Mouse (Mus musculus): ENCODE data around the gene Col23a1. TPM values are rescaled to one million over a fixed set of nuclear protein-coding genes. Genes with fewer than 3 reads are reported as not detected.

The Col23a1 gene
- polyA plus RNA-seq, 1 experiment from 2014 or later, result 17.5 TPM

- WGBS, result 50% methylated on average over 12 of the region's 12 CpGs
- H3K4me3 ChIP-seq (ENCODE audit: low read depth, low read length), result no peak overlapping the region
- H3K4me2 ChIP-seq (ENCODE audit: low read depth, low read length), result no peak overlapping the region
- H3K36me3 ChIP-seq (replicated peaks; ENCODE audit: control insufficient read depth, insufficient read depth, low read depth, low read length), result no peaks in the 10 kb centered on the region
- no peaks in the 10 kb centered on the region for H3K9me3 ChIP-seq (replicated peaks; ENCODE audit: control insufficient read depth, low read length)
- H3K27ac ChIP-seq (replicated peaks; ENCODE audit: low read depth, low read length), result no peak overlapping the region
- ATAC-seq (replicated peaks; ENCODE audit: insufficient number of reproducible peaks, low FRiP score, low TSS enrichment, low read depth) (0 out of 2 replicates have a peak, but pooled peaks have one; percentile 48), DNase-seq (ENCODE audit: low spot score) (peak; percentile 55)
- H3K9ac ChIP-seq (replicated peaks; ENCODE audit: low read length), result no peak overlapping the region
- no peaks in the 10 kb centered on the region for H3K27me3 ChIP-seq (ENCODE audit: control insufficient read depth, insufficient read depth, low read length)
- H3K4me1 ChIP-seq (ENCODE audit: control insufficient read depth, insufficient read depth, low read length), result no peaks in the 10 kb centered on the region; the same call in 1 of the 2 replicates
Measured at GRCm38 (mm10) chr11:51410771-51411170, 121.1 kb downstream of the Col23a1 start.

DNA sequence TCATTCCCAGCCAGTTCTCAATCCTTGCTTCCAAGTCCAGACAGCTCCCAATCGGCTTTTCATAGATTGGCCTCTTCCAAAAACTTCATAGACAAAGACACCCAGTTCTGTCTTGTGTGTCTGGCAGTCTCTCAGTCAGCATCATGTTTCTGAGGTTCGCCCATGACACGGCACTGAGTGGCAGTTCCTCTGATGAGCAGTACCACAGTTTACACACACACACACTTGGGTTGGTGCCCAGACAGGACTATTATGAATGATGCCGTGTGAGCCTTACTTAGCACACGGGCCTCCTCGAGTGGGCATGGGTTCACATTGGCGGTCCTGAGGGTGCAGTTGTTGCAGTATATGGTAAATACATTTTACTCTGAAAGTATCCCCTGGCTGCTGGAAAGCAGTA lies 124.8 kb downstream of the Col23a1 start:
- Histone ChIP-seq H3K9ac (replicated peaks; ENCODE audit: low read length) (no peak overlapping the region), H3K4me1 (ENCODE audit: control insufficient read depth, insufficient read depth, low read length) (no peaks in the 10 kb centered on the region), H3K27ac (replicated peaks; ENCODE audit: low read depth, low read length) (no peak overlapping the region), H3K9me3 (replicated peaks; ENCODE audit: control insufficient read depth, low read length) (no peaks in the 10 kb centered on the region), H3K4me3 (ENCODE audit: low read depth, low read length) (no peak overlapping the region), H3K27me3 (ENCODE audit: control insufficient read depth, insufficient read depth, low read length) (no peaks in the 10 kb centered on the region), H3K36me3 (replicated peaks; ENCODE audit: control insufficient read depth, insufficient read depth, low read depth, low read length) (no peaks in the 10 kb centered on the region), H3K4me2 (ENCODE audit: low read depth, low read length) (no peak overlapping the region)
- no peak for DNase-seq (ENCODE audit: low spot score)
- ATAC-seq (replicated peaks; ENCODE audit: insufficient number of reproducible peaks, low FRiP score, low TSS enrichment, low read depth), result no peak
- WGBS, result 89% methylated on average over 7 of the region's 7 CpGs

DNA sequence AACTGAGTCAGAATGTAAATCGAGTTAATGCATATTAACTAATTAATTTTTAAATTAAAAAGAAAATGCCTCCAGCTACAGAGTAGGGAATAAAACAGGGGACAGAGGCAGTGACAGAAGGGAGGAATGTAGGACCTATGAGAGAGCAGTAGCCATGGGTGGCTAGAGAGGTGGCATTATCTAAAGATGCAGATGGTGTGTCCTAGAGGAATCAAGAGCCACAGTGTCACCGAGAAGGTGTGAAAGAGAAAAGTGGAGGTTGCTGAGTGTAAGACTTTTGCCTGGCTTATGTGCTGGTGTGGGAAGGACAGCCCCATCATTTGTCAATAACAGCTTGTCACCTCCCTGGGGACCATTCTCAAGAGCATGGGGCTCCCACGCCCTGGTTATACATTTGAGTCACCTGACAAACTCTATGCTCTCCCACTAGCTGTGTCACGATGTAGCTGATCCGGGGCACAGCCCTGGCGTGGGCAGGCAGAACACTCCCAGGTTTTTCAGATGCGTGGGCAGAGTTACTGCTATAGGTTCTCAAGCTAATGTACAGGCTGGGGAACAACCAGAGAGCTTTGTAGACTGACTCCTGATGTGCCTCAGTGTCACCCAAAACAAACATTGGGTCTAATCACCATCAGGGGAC lies 125.4 kb downstream of the Col23a1 start:
- Histone ChIP-seq H3K4me1 (ENCODE audit: control insufficient read depth, insufficient read depth, low read length) (no peaks in the 10 kb centered on the region), H3K9me3 (replicated peaks; ENCODE audit: control insufficient read depth, low read length) (no peaks in the 10 kb centered on the region), H3K27ac (replicated peaks; ENCODE audit: low read depth, low read length) (no peak overlapping the region), H3K4me2 (ENCODE audit: low read depth, low read length) (no peak overlapping the region), H3K36me3 (replicated peaks; ENCODE audit: control insufficient read depth, insufficient read depth, low read depth, low read length) (no peaks in the 10 kb centered on the region), H3K4me3 (ENCODE audit: low read depth, low read length) (no peak overlapping the region), H3K9ac (replicated peaks; ENCODE audit: low read length) (no peak overlapping the region), H3K27me3 (ENCODE audit: control insufficient read depth, insufficient read depth, low read length) (no peaks in the 10 kb centered on the region)
- ATAC-seq (replicated peaks; ENCODE audit: insufficient number of reproducible peaks, low FRiP score, low TSS enrichment, low read depth) (no peak), DNase-seq (ENCODE audit: low spot score) (no peak)
- WGBS, result 84% methylated on average over 7 of the region's 7 CpGs

- Histone ChIP-seq H3K9me3 (replicated peaks; ENCODE audit: control insufficient read depth, low read length) (no peaks in the 10 kb centered on the region), H3K27me3 (ENCODE audit: control insufficient read depth, insufficient read depth, low read length) (no peaks in the 10 kb centered on the region), H3K4me1 (ENCODE audit: control insufficient read depth, insufficient read depth, low read length) (no peaks in the 10 kb centered on the region), H3K36me3 (replicated peaks; ENCODE audit: control insufficient read depth, insufficient read depth, low read depth, low read length) (no peaks in the 10 kb centered on the region), H3K4me3 (ENCODE audit: low read depth, low read length) (no peak overlapping the region), H3K9ac (replicated peaks; ENCODE audit: low read length) (no peak overlapping the region), H3K27ac (replicated peaks; ENCODE audit: low read depth, low read length) (no peak overlapping the region), H3K4me2 (ENCODE audit: low read depth, low read length) (no peak overlapping the region)
- no peak for DNase-seq (ENCODE audit: low spot score)
- WGBS, result 16% methylated on average over 3 of the region's 3 CpGs
- no peak for ATAC-seq (replicated peaks; ENCODE audit: insufficient number of reproducible peaks, low FRiP score, low TSS enrichment, low read depth)
Measured at GRCm38 (mm10) chr11:51418807-51419206, 129.1 kb downstream of the Col23a1 start.

GRCm38 (mm10) chr11:51421878-51422277 lies 132.2 kb downstream of the Col23a1 start:
- DNase-seq (ENCODE audit: low spot score), result no peak
- no peaks in the 10 kb centered on the region for H3K36me3 ChIP-seq (replicated peaks; ENCODE audit: control insufficient read depth, insufficient read depth, low read depth, low read length)
- no peak overlapping the region for H3K27ac ChIP-seq (replicated peaks; ENCODE audit: low read depth, low read length)
- no peak overlapping the region for H3K4me2 ChIP-seq (ENCODE audit: low read depth, low read length)
- no peaks in the 10 kb centered on the region; the same call in 1 of the 2 replicates for H3K4me1 ChIP-seq (ENCODE audit: control insufficient read depth, insufficient read depth, low read length)
- H3K4me3 ChIP-seq (ENCODE audit: low read depth, low read length), result no peak overlapping the region
- ATAC-seq (replicated peaks; ENCODE audit: insufficient number of reproducible peaks, low FRiP score, low TSS enrichment, low read depth), result no peak
- no peaks in the 10 kb centered on the region for H3K9me3 ChIP-seq (replicated peaks; ENCODE audit: control insufficient read depth, low read length)
- 77% methylated on average over 2 of the region's 2 CpGs for WGBS
- no peak overlapping the region for H3K9ac ChIP-seq (replicated peaks; ENCODE audit: low read length)
- no peaks in the 10 kb centered on the region for H3K27me3 ChIP-seq (ENCODE audit: control insufficient read depth, insufficient read depth, low read length)

- DNase-seq (ENCODE audit: low spot score) (no peak), ATAC-seq (replicated peaks; ENCODE audit: insufficient number of reproducible peaks, low FRiP score, low TSS enrichment, low read depth) (no peak)
- no peaks in the 10 kb centered on the region for H3K36me3 ChIP-seq (replicated peaks; ENCODE audit: control insufficient read depth, insufficient read depth, low read depth, low read length)
- no peaks in the 10 kb centered on the region for H3K27me3 ChIP-seq (ENCODE audit: control insufficient read depth, insufficient read depth, low read length)
- H3K4me2 ChIP-seq (ENCODE audit: low read depth, low read length), result no peak overlapping the region
- no peak overlapping the region for H3K27ac ChIP-seq (replicated peaks; ENCODE audit: low read depth, low read length)
- H3K4me1 ChIP-seq (ENCODE audit: control insufficient read depth, insufficient read depth, low read length), result no peaks in the 10 kb centered on the region; the same call in 1 of the 2 replicates
- no peak overlapping the region for H3K4me3 ChIP-seq (ENCODE audit: low read depth, low read length)
- H3K9ac ChIP-seq (replicated peaks; ENCODE audit: low read length), result no peak overlapping the region
- 65% methylated on average over 14 of the region's 14 CpGs for WGBS
- H3K9me3 ChIP-seq (replicated peaks; ENCODE audit: control insufficient read depth, low read length), result no peaks in the 10 kb centered on the region
Measured at GRCm38 (mm10) chr11:51422713-51423112, 133.0 kb downstream of the Col23a1 start.

DNA sequence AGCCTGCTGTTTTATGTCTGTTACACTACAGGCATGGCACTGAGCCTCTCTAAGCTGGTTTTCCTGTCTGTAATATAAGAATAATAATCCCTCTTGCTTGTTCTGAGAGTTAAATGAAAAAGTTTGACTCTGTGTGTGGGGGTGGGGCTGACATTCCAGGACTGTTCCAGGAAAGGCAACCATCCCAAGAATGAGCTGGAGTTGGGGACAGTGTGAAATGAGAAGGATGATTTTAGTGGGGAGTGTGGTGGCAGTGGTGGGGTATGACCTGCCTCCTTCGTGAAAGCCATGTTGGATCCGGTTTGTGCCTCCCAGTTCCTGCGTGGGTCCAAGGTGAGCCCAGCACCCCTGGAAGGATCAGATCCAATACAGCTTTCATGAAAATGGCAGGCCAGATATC lies 136.4 kb downstream of the Col23a1 start:
- Histone ChIP-seq H3K36me3 (replicated peaks; ENCODE audit: control insufficient read depth, insufficient read depth, low read depth, low read length) (no peaks in the 10 kb centered on the region), H3K4me3 (ENCODE audit: low read depth, low read length) (no peak overlapping the region), H3K4me1 (ENCODE audit: control insufficient read depth, insufficient read depth, low read length) (no peaks in the 10 kb centered on the region; the same call in 1 of the 2 replicates), H3K9ac (replicated peaks; ENCODE audit: low read length) (no peak overlapping the region), H3K27me3 (ENCODE audit: control insufficient read depth, insufficient read depth, low read length) (no peaks in the 10 kb centered on the region), H3K27ac (replicated peaks; ENCODE audit: low read depth, low read length) (no peak overlapping the region), H3K4me2 (ENCODE audit: low read depth, low read length) (no peak overlapping the region), H3K9me3 (replicated peaks; ENCODE audit: control insufficient read depth, low read length) (no peaks in the 10 kb centered on the region)
- 84% methylated on average over 3 of the region's 3 CpGs for WGBS
- DNase-seq (ENCODE audit: low spot score) (peak; percentile 52), ATAC-seq (replicated peaks; ENCODE audit: insufficient number of reproducible peaks, low FRiP score, low TSS enrichment, low read depth) (no peak)

- H3K4me2 ChIP-seq (ENCODE audit: low read depth, low read length), result no peak overlapping the region
- H3K27ac ChIP-seq (replicated peaks; ENCODE audit: low read depth, low read length), result no peak overlapping the region
- H3K4me3 ChIP-seq (ENCODE audit: low read depth, low read length), result no peak overlapping the region
- 57% methylated on average over 16 of the region's 16 CpGs for WGBS
- no peaks in the 10 kb centered on the region; the same call in 1 of the 2 replicates for H3K4me1 ChIP-seq (ENCODE audit: control insufficient read depth, insufficient read depth, low read length)
- DNase-seq (ENCODE audit: low spot score) (no peak), ATAC-seq (replicated peaks; ENCODE audit: insufficient number of reproducible peaks, low FRiP score, low TSS enrichment, low read depth) (no peak)
- no peaks in the 10 kb centered on the region for H3K9me3 ChIP-seq (replicated peaks; ENCODE audit: control insufficient read depth, low read length)
- H3K9ac ChIP-seq (replicated peaks; ENCODE audit: low read length), result no peak overlapping the region
- no peaks in the 10 kb centered on the region for H3K36me3 ChIP-seq (replicated peaks; ENCODE audit: control insufficient read depth, insufficient read depth, low read depth, low read length)
- H3K27me3 ChIP-seq (ENCODE audit: control insufficient read depth, insufficient read depth, low read length), result no peaks in the 10 kb centered on the region
Measured at GRCm38 (mm10) chr11:51429428-51430179, 139.9 kb downstream of the Col23a1 start.

Measured in embryonic facial prominence, embryonic 11.5 days (tissue).